Mouse (Mus musculus): ENCODE data around the gene Plppr1. TPM values are rescaled to one million over a fixed set of nuclear protein-coding genes. Genes with fewer than 3 reads are reported as not detected.

Gene Plppr1
- polyA plus RNA-seq, 1 experiment from 2014 or later, result 5.1 TPM

DNA sequence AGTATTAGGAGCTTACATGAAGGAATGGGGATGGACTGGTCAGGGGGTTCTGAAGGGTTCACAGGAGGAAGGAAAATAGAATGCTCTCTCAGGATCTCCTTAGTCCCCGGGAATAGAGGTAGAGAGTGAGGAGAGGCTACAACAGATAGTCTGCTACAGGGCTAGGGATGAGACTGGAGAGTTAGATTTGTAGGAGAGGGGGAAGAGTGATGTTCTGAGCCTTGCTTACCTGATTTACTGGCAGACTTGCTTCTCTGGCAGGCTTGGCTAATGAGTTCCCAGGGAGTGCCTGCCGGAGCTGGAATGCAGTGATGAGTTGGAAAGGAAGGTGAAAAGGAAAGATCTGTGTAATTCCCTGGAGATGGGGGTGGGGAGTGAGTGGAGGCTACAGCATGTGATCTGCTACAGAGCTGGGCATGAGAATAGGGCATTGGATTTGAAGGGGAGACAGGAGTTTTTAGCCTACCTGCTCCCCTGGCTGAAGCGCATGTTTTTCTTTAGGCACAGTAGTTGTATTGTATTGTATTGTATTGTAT is 131.0 kb downstream of the Plppr1 start:
- H3K4me2 ChIP-seq, result no peak overlapping the region
- 67% methylated on average over 3 of the region's 3 CpGs for WGBS
- no peak overlapping the region for H3K9ac ChIP-seq
- H3K36me3 ChIP-seq, result no peaks in the 10 kb centered on the region
- ATAC-seq (ENCODE audit: insufficient number of reproducible peaks, low FRiP score, low TSS enrichment, low read depth), result no peak
- no peaks in the 10 kb centered on the region for H3K27me3 ChIP-seq
- H3K27ac ChIP-seq, result no peak overlapping the region
- no peaks in the 10 kb centered on the region for H3K9me3 ChIP-seq
- H3K4me3 ChIP-seq, result no peak overlapping the region
- H3K4me1 ChIP-seq, result no peaks in the 10 kb centered on the region

DNA sequence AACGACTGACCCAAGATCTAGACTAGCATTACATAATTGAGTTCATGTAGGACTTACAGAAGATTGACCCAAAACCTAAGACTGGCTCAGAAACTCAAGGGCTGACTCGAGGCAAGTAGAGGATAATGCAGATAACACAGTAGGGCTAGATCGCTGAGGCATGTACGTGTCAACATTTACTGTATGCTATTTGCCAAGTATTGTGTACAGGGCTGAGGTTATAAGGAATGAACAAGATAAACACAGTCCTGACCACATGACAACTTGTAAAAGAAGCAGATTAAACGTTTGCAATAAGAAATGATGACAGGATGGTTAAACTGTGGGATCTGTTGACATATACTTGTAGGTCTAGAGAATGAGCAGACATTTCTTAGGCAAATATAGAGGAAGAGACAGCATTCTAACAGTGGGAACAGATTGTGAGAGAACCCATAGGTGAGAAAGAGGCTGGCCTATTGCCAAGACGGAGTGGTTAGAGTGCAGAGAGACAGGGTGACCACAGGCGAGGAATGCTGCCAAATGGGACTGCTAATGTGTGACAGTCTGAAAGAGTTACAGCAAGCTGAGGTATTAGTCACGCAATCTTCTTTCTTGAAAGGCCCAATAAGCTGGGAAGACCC is 138.2 kb downstream of the Plppr1 start:
- H3K4me1 ChIP-seq, result no peaks in the 10 kb centered on the region
- H3K36me3 ChIP-seq, result no peaks in the 10 kb centered on the region
- no peak overlapping the region for H3K4me3 ChIP-seq
- ATAC-seq (ENCODE audit: insufficient number of reproducible peaks, low FRiP score, low TSS enrichment, low read depth), result no peak
- H3K27me3 ChIP-seq, result no peaks in the 10 kb centered on the region
- no peak overlapping the region for H3K9ac ChIP-seq
- no peak overlapping the region for H3K4me2 ChIP-seq
- 66% methylated on average over 8 of the region's 8 CpGs for WGBS
- H3K9me3 ChIP-seq, result no peaks in the 10 kb centered on the region
- no peak overlapping the region for H3K27ac ChIP-seq

GRCm38 (mm10) chr4:49210457-49210856 is 151.4 kb downstream of the Plppr1 start:
- Histone ChIP-seq H3K36me3 (no peaks in the 10 kb centered on the region), H3K4me2 (no peak overlapping the region), H3K9ac (no peak overlapping the region), H3K4me1 (no peaks in the 10 kb centered on the region), H3K27me3 (no peaks in the 10 kb centered on the region), H3K9me3 (no peaks in the 10 kb centered on the region), H3K4me3 (no peak overlapping the region), H3K27ac (no peak overlapping the region)
- 90% methylated on average over 1 of the region's 1 CpGs for WGBS
- no peak for ATAC-seq (ENCODE audit: insufficient number of reproducible peaks, low FRiP score, low TSS enrichment, low read depth)

- Histone ChIP-seq H3K4me2 (no peak overlapping the region), H3K27ac (no peak overlapping the region), H3K9me3 (no peaks in the 10 kb centered on the region), H3K27me3 (no peaks in the 10 kb centered on the region), H3K4me3 (no peak overlapping the region), H3K4me1 (no peaks in the 10 kb centered on the region), H3K9ac (no peak overlapping the region), H3K36me3 (no peaks in the 10 kb centered on the region)
- ATAC-seq (ENCODE audit: insufficient number of reproducible peaks, low FRiP score, low TSS enrichment, low read depth), result no peak
- 70% methylated on average over 5 of the region's 5 CpGs for WGBS
These were observed 152.5 kb downstream of the Plppr1 start for GRCm38 (mm10) chr4:49211582-49211981.

DNA sequence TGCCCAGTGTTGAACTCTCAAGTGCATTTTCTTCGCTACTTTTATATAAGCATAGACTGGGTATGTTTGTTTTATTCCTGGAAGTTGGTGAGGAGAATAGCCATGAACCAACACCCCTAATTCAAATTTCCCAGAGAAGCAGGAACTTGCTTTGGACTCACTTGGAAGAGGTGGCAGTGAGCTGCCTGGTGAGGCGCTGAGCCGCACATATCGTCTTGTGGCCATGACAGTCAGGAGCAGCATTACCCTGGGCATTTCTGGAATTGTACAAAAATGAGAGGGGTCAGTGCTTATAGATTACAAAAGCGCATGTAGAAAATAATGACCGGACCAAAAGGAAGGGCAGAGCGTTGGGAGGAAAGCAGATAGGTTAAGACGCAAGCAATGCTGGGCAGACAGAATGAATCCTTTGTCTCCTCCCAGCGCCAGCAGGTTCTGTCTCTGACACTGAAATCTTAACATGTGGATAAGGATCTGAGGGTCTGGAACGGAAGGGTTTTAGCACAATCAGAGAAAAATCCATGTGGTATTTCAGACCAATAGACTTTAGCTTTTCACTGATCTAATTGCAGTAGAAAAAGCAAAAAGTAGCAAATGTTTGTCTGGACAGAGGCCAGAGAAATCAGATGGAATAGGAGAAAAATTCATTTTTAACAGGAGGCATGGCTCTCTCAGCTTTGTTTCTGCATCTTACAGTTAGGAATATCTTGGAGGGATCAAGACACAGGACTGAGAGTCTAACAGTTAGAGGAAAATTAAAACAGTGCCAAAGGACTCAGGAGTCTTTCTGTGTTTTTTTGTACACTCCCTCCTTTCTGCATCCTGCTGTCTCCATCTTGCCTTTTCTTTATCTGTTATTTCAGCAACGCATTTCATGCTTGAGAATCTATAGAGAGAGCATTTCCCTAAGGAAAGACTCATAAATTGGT is 153.8 kb downstream of the Plppr1 start:
- no peak overlapping the region for H3K27ac ChIP-seq
- no peaks in the 10 kb centered on the region for H3K9me3 ChIP-seq
- H3K4me1 ChIP-seq, result no peaks in the 10 kb centered on the region
- no peak overlapping the region for H3K4me3 ChIP-seq
- no peaks in the 10 kb centered on the region for H3K27me3 ChIP-seq
- H3K36me3 ChIP-seq, result no peaks in the 10 kb centered on the region
- 83% methylated on average over 11 of the region's 11 CpGs for WGBS
- ATAC-seq (ENCODE audit: insufficient number of reproducible peaks, low FRiP score, low TSS enrichment, low read depth), result no peak
- H3K4me2 ChIP-seq, result no peak overlapping the region
- H3K9ac ChIP-seq, result no peak overlapping the region

- no peak overlapping the region for H3K27ac ChIP-seq
- no peak overlapping the region for H3K4me3 ChIP-seq
- H3K36me3 ChIP-seq, result no peaks in the 10 kb centered on the region
- H3K9me3 ChIP-seq, result no peaks in the 10 kb centered on the region
- WGBS, result 63% methylated on average over 3 of the region's 3 CpGs
- no peak overlapping the region for H3K4me2 ChIP-seq
- ATAC-seq (ENCODE audit: insufficient number of reproducible peaks, low FRiP score, low TSS enrichment, low read depth), result no peak
- no peak overlapping the region for H3K9ac ChIP-seq
- no peaks in the 10 kb centered on the region for H3K27me3 ChIP-seq
- H3K4me1 ChIP-seq, result no peaks in the 10 kb centered on the region
These were observed 155.3 kb downstream of the Plppr1 start for GRCm38 (mm10) chr4:49214341-49214740.

DNA sequence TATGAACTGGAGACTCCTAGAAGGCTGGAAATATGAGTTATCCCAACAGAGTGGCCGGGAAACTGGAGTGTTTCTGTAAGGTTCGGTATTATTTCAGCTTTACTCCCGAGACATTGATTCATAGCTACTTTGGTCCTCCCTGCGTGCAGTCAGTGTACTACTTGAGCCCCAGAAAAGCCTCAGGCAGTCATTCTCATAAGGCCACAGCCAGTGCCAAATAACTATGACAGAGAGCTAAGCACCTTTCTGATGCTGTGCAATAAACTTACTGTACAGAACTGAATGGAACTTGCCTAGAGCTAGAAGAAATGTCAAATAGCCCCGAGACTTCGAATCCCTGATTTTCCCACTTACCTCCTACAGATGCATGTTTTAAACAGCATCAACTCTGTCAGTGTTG is 164.4 kb downstream of the Plppr1 start:
- Histone ChIP-seq H3K36me3 (no peaks in the 10 kb centered on the region), H3K9me3 (no peaks in the 10 kb centered on the region), H3K27ac (no peak overlapping the region), H3K9ac (no peak overlapping the region), H3K27me3 (no peaks in the 10 kb centered on the region), H3K4me3 (no peak overlapping the region), H3K4me2 (no peak overlapping the region), H3K4me1 (no peaks in the 10 kb centered on the region)
- WGBS, result 60% methylated on average over 6 of the region's 6 CpGs
- no peak for ATAC-seq (ENCODE audit: insufficient number of reproducible peaks, low FRiP score, low TSS enrichment, low read depth)

GRCm38 (mm10) chr4:49225021-49225420 is 165.9 kb downstream of the Plppr1 start:
- H3K27ac ChIP-seq, result no peak overlapping the region
- H3K9ac ChIP-seq, result no peak overlapping the region
- H3K9me3 ChIP-seq, result no peaks in the 10 kb centered on the region
- H3K4me1 ChIP-seq, result no peaks in the 10 kb centered on the region
- no peaks in the 10 kb centered on the region for H3K36me3 ChIP-seq
- H3K4me3 ChIP-seq, result no peak overlapping the region
- no peak overlapping the region for H3K4me2 ChIP-seq
- no peak for ATAC-seq (ENCODE audit: insufficient number of reproducible peaks, low FRiP score, low TSS enrichment, low read depth)
- no peaks in the 10 kb centered on the region for H3K27me3 ChIP-seq
- 52% methylated on average over 1 of the region's 1 CpGs for WGBS

- no peak for ATAC-seq (ENCODE audit: insufficient number of reproducible peaks, low FRiP score, low TSS enrichment, low read depth)
- Histone ChIP-seq H3K9ac (no peak overlapping the region), H3K4me3 (no peak overlapping the region), H3K4me1 (no peaks in the 10 kb centered on the region), H3K27me3 (no peaks in the 10 kb centered on the region), H3K27ac (no peak overlapping the region), H3K9me3 (no peaks in the 10 kb centered on the region), H3K4me2 (no peak overlapping the region), H3K36me3 (no peaks in the 10 kb centered on the region)
- 77% methylated on average over 11 of the region's 11 CpGs for WGBS
These were observed 173.3 kb downstream of the Plppr1 start for GRCm38 (mm10) chr4:49232206-49233031.

DNA sequence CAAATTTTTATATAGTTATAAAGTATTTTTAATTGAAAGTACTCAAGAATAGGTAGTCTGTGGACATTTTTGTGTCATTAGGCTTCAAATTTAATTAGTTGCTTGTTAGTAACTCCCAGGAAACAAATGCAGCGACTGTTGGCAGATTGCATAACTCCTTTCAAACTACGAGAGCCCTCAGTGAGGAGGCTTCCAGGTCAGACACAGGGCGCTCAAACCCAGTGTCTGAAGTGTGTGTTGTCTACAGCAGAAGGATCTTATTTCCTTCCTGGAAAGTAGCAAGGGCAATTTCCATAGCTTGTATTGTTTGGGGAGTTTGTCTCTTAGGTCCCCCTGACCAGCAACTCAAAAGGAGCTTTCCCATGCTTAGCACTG is 173.9 kb downstream of the Plppr1 start:
- Histone ChIP-seq H3K9me3 (no peaks in the 10 kb centered on the region), H3K36me3 (no peaks in the 10 kb centered on the region), H3K4me2 (no peak overlapping the region), H3K4me1 (no peaks in the 10 kb centered on the region), H3K9ac (no peak overlapping the region), H3K27me3 (no peaks in the 10 kb centered on the region), H3K4me3 (no peak overlapping the region), H3K27ac (no peak overlapping the region)
- WGBS, result 47% methylated on average over 3 of the region's 3 CpGs
- no peak for ATAC-seq (ENCODE audit: insufficient number of reproducible peaks, low FRiP score, low TSS enrichment, low read depth)

GRCm38 (mm10) chr4:49238111-49238510 is 179.0 kb downstream of the Plppr1 start:
- Histone ChIP-seq H3K4me1 (no peaks in the 10 kb centered on the region), H3K36me3 (no peaks in the 10 kb centered on the region), H3K4me3 (no peak overlapping the region), H3K9ac (no peak overlapping the region), H3K4me2 (no peak overlapping the region), H3K27ac (no peak overlapping the region), H3K27me3 (no peaks in the 10 kb centered on the region), H3K9me3 (no peaks in the 10 kb centered on the region)
- WGBS, result 88% methylated on average over 4 of the region's 4 CpGs
- no peak for ATAC-seq (ENCODE audit: insufficient number of reproducible peaks, low FRiP score, low TSS enrichment, low read depth)

DNA sequence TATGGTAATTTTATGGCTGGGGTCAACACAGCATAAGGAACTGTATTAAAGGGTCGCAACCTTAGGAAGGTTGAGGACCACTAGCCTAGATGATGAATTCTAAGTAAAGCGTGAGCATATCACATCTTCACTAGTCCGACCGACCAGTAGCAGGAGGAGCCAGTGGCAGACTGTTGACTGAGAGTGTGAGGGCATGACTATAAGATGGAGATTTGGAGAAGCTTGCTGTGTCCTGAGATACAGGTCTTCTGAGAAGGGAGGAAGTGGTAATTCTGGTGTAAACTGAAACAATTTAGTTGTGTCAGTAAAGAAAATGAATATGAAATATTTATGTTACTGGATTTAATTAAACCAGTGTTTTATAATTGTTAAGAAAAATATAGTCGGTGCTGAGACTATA is 180.4 kb downstream of the Plppr1 start:
- Histone ChIP-seq H3K36me3 (no peaks in the 10 kb centered on the region), H3K4me2 (no peak overlapping the region), H3K27ac (no peak overlapping the region), H3K9ac (no peak overlapping the region), H3K4me1 (no peaks in the 10 kb centered on the region), H3K9me3 (no peaks in the 10 kb centered on the region), H3K4me3 (no peak overlapping the region), H3K27me3 (no peaks in the 10 kb centered on the region)
- ATAC-seq (ENCODE audit: insufficient number of reproducible peaks, low FRiP score, low TSS enrichment, low read depth), result no peak
- 90% methylated on average over 5 of the region's 5 CpGs for WGBS

All from limb, embryonic 15.5 days (tissue).